Mouse (Mus musculus) ES-Bruce4 (cell line): ENCODE results near the gene Klrb1.
"Not testable (repeated sequence)": the region's sequence is repeated elsewhere in the genome, so short reads cannot be mapped to it uniquely, and the experiment has no call there.

ENCODE experiments used
- CTCF ChIP-seq: IDR thresholded peaks from one replicate; pipeline ENCODE4 v1.8.1; 2011; ENCODE audit warnings: low read depth, low read length
- EP300 ChIP-seq: IDR thresholded peaks from 2 replicates; pipeline ENCODE4 v1.6.1; 2011; ENCODE audit warnings: low read depth, low read length; ENCODE audit not compliant: insufficient read depth
- POLR2A ChIP-seq: IDR thresholded peaks from one replicate; pipeline ENCODE4 v1.8.1; 2011; ENCODE audit warnings: low read length; ENCODE audit not compliant: insufficient read depth

- TF ChIP-seq CTCF, EP300, POLR2A: not testable (repeated sequence)
These were observed 32.0 kb upstream of the Klrb1 start for GRCm38 (mm10) chr6:128754748-128755401.
